Mouse (Mus musculus) kidney, adult 11 months (tissue): ENCODE results near the gene Osbpl10.
A peak's percentile ranks its signal among the peaks of the same experiment; 100 is the strongest.

Source experiments
- DNase-seq: peaks from one replicate; pipeline ENCODE4 v3.0.0; 2022

Osbpl10 gene

GRCm38 (mm10) chr9:115229676-115230075 is 251.3 kb downstream of the Osbpl10 start:
- no peak for DNase-seq

- DNase-seq: no peak
Measured at GRCm38 (mm10) chr9:115230141-115230540, 251.8 kb downstream of the Osbpl10 start.

GRCm38 (mm10) chr9:115231476-115231875 is 253.1 kb downstream of the Osbpl10 start:
- no peak for DNase-seq

- no peak for DNase-seq
Measured at GRCm38 (mm10) chr9:115233721-115234120, 255.4 kb downstream of the Osbpl10 start.

- no peak for DNase-seq
Measured at GRCm38 (mm10) chr9:115234561-115234960, 256.2 kb downstream of the Osbpl10 start.

- DNase-seq: peak; percentile 66
Measured at GRCm38 (mm10) chr9:115236352-115236841, 258.0 kb downstream of the Osbpl10 start.

- DNase-seq: no peak
Measured at GRCm38 (mm10) chr9:115237943-115238342, 259.6 kb downstream of the Osbpl10 start.

- no peak for DNase-seq
Measured at GRCm38 (mm10) chr9:115239861-115240260, 261.5 kb downstream of the Osbpl10 start.

- DNase-seq: no peak
Measured at GRCm38 (mm10) chr9:115243630-115244029, 265.3 kb downstream of the Osbpl10 start.

GRCm38 (mm10) chr9:115245092-115245491 is 266.7 kb downstream of the Osbpl10 start:
- DNase-seq: no peak

GRCm38 (mm10) chr9:115249145-115249544 is 270.8 kb downstream of the Osbpl10 start:
- no peak for DNase-seq

GRCm38 (mm10) chr9:115257733-115258286 is 279.4 kb downstream of the Osbpl10 start:
- no peak for DNase-seq

GRCm38 (mm10) chr9:115259866-115260265 is 281.5 kb downstream of the Osbpl10 start:
- no peak for DNase-seq

- no peak for DNase-seq
Measured at GRCm38 (mm10) chr9:115260464-115260863, 282.1 kb downstream of the Osbpl10 start.

GRCm38 (mm10) chr9:115261456-115261855 is 283.1 kb downstream of the Osbpl10 start:
- DNase-seq: no peak

GRCm38 (mm10) chr9:115261896-115262295 is 283.5 kb downstream of the Osbpl10 start:
- DNase-seq: no peak

- DNase-seq: no peak
Measured at GRCm38 (mm10) chr9:115271556-115271955, 293.2 kb downstream of the Osbpl10 start.

GRCm38 (mm10) chr9:115272451-115272850 is 294.1 kb downstream of the Osbpl10 start:
- peak; percentile 43 for DNase-seq

- DNase-seq: no peak
Measured at GRCm38 (mm10) chr9:115273095-115273649, 294.8 kb downstream of the Osbpl10 start.

- DNase-seq: no peak
Measured at GRCm38 (mm10) chr9:115274806-115275205, 296.4 kb downstream of the Osbpl10 start.

GRCm38 (mm10) chr9:115278641-115279040 is 300.3 kb downstream of the Osbpl10 start:
- DNase-seq: no peak
